Mouse (Mus musculus) bone marrow macrophage, adult 2 months (primary cell): ENCODE results near the gene B3galt1. TPM values are rescaled to one million over a fixed set of nuclear protein-coding genes. Genes with fewer than 3 reads are reported as not detected.

ENCODE experiments used
- H3K27ac ChIP-seq: 2 replicates; pipeline ENCODE4 v1.5.1; 2012; ENCODE audit warnings: low read depth, low read length; ENCODE audit not compliant: insufficient read depth
- H3K4me1 ChIP-seq: 2 replicates; pipeline ENCODE4 v1.6.1; 2012; ENCODE audit warnings: low read length; ENCODE audit not compliant: control insufficient read depth, insufficient read depth
- H3K4me3 ChIP-seq: 2 replicates; pipeline ENCODE4 v1.5.1; 2012; ENCODE audit warnings: mild to moderate bottlenecking, low read length, moderate library complexity; ENCODE audit not compliant: insufficient read depth
- CTCF ChIP-seq: IDR thresholded peaks from 2 replicates; pipeline ENCODE4 v1.5.1; 2012; ENCODE audit warnings: low read depth, mild to moderate bottlenecking, low read length, moderate library complexity
- POLR2A ChIP-seq: IDR thresholded peaks from 2 replicates; pipeline ENCODE4 v1.6.1; 2012; ENCODE audit warnings: mild to moderate bottlenecking, low read depth, low read length, borderline replicate concordance
- polyA plus RNA-seq: library from polyadenylated mRNA; stranded (reverse); fragments of >200 nt; gene quantifications from 2 replicates; pipeline ENCODE4 v1.2.4, GENCODE M21; 2012; ENCODE audit not compliant: missing spikeins, insufficient read depth, insufficient read length

B3galt1 gene
- not detected in 2 replicates for polyA plus RNA-seq

- H3K27ac ChIP-seq, result no peak within 1 kb of the TSS
- H3K4me1 ChIP-seq, result no peaks in the 10 kb centered on the region
- TF ChIP-seq POLR2A (no peak), CTCF (no peak)
- peak within 1 kb of the TSS; percentile 8; the same call in 1 of the 2 replicates for H3K4me3 ChIP-seq
Observed at GRCm38 (mm10) chr2:67565480-67566331, at the start of gene B3galt1. Gene B3galt1, plus strand, starts transcription at chr2:67565871.

- TF ChIP-seq POLR2A (no peak), CTCF (no peak)
- Histone ChIP-seq H3K4me1 (no peaks in the 10 kb centered on the region), H3K27ac (no peak overlapping the region), H3K4me3 (no peak overlapping the region)
Observed at GRCm38 (mm10) chr2:67516405-67516804, 49.3 kb upstream of the B3galt1 start.

GRCm38 (mm10) chr2:67535347-67535746 lies 30.3 kb upstream of the B3galt1 start:
- TF ChIP-seq POLR2A, result no peak
- TF ChIP-seq CTCF, result no peak
- Histone ChIP-seq H3K4me1 (no peaks in the 10 kb centered on the region), H3K27ac (no peak overlapping the region), H3K4me3 (no peak overlapping the region)

DNA sequence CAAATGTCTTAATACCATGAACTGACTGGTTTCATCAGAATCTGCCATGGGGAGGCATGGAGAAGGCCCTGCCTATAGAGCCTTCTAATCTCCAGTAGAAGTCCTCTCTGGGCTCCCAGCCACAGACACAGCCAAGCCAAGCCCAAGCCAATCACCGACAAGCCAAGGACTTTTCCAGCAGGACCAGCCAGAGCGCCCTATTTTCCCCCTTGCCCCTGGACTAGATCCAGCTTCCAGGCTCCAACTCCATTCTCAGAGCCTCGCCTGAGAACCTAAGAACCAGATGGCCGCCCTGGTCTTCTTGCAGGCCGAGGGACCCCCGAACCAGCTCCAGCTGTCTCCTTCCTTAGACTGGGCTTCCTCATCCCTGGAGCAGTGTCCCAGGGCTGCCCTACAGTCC lies 26.2 kb upstream of the B3galt1 start:
- TF ChIP-seq POLR2A, result no peak
- TF ChIP-seq CTCF, result no peak
- Histone ChIP-seq H3K4me1 (no peaks in the 10 kb centered on the region), H3K4me3 (no peak overlapping the region)

GRCm38 (mm10) chr2:67541957-67542696 lies 23.5 kb upstream of the B3galt1 start:
- TF ChIP-seq CTCF (no peak), POLR2A (no peak)
- Histone ChIP-seq H3K4me1 (no peaks in the 10 kb centered on the region), H3K4me3 (no peak overlapping the region), H3K27ac (no peak overlapping the region)

More for the DNA sequence above, 26.2 kb upstream of the B3galt1 start:
- H3K27ac ChIP-seq, result no peak overlapping the region

- H3K4me3 ChIP-seq, result no peak overlapping the region
- no peak overlapping the region for H3K27ac ChIP-seq
- no peaks in the 10 kb centered on the region for H3K4me1 ChIP-seq
- TF ChIP-seq POLR2A (no peak), CTCF (no peak)
Observed at GRCm38 (mm10) chr2:67544426-67544825, 21.2 kb upstream of the B3galt1 start.

DNA sequence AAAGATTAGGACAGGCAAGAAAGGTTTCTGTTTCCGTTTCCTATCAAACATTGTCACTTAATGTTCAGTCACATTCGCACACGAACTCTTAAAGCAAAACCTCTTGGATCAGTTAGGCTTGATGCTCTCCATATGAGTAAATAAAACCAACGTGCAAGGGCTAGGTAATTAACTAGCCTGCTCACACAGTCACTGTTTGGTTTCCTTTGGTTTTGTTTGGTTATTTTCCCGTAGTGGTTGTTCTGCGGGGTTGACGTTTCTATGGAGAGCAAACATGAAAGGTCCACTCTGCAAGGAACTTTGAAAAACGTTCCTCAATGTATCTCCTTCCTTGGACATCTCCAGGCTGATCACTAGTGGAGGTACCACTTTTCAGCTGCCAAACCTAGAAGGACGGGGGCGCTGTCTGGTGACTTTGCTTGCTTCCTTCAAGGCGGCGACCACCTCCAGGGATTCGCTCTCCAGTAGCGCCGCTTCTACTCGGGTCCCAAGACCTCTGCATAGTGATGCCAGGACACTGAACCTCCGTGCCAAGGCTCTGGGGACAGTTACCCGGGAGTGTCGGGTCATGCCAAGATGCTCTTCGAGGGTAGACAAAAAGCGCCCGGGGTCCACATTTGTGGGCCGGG lies 706 bp upstream of the B3galt1 start:
- TF ChIP-seq CTCF (no peak), POLR2A (no peak)
- no peak overlapping the region for H3K4me3 ChIP-seq
- H3K27ac ChIP-seq, result no peak overlapping the region
- H3K4me1 ChIP-seq, result no peaks in the 10 kb centered on the region

DNA sequence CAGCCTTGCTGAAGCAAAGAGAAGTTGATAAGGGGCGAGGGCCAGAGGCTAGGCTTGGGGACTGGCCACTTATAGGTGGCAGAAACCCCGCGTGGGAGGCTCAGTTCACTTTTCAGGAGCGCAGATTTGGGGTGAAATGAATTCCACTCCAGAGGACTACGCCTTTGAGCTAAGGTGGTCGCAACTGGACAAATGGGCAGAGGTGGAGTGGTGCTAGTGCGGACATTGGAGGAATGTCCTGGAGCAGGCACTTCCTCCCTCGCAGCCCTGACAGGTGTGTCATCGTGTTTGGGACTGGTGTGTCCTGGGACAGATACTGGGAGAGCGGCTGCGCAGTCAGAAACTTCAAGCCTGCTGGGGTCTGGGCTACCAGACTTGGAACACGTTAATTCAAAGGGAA lies 895 bp downstream of the B3galt1 start:
- Histone ChIP-seq H3K4me1 (no peaks in the 10 kb centered on the region), H3K4me3 (no peak overlapping the region), H3K27ac (no peak overlapping the region)
- no peak for TF ChIP-seq POLR2A
- no peak for TF ChIP-seq CTCF

DNA sequence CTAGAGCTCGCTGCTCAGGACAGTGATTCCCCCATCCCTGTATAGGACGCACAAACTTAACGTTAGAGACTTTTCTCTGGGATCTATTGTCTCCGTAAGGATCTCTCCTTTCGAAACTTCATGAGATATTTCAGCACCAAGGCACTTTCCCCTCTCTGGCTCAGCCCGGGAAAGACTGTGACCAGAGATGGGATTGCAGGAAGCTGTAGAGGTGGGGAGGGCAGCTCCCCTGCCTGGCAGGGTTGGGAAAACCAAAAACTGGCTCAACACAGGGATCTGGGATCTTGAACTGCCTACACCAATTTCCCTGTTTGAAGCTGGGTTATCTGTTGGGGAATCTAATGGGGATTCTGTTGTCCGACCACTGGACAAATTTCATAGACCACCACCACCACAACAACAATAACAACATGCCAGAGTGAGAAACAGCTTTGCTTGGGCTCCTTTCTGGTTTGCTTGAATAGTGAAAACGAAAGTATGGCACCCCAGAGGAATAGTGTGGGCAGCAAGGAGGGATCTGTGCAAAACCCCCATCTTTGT lies 1.5 kb downstream of the B3galt1 start:
- Histone ChIP-seq H3K27ac (no peak overlapping the region), H3K4me3 (no peak overlapping the region), H3K4me1 (no peaks in the 10 kb centered on the region)
- TF ChIP-seq CTCF, result no peak
- no peak for TF ChIP-seq POLR2A
